Mouse (Mus musculus) embryo, embryonic 9.5 days (tissue): Measurements from ENCODE around the gene 1600014C23Rik.

ENCODE experiments used
- DNase-seq: peaks from one replicate; pipeline ENCODE4 v3.0.0-alpha.2; 2017; ENCODE audit errors: extremely low spot score

Gene 1600014C23Rik

DNA sequence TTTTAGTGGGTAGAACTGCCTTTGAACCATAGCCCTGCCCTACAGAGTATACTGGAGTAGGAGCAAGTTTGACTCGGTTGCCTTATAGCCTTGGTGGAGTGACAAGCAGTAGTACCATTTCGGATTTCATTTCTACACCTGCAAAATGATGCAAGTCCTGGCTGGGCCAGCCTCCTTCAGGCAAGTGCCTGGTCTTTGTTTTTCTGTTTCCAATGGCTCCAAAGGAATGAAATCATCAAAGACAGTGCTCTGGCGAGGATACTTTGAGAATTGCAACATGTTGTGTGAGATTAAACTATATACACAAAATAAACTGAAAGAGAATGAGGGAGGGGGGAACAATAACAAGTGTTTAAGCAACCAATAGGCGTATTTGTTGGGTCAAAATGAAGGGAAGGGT lies 43.6 kb downstream of the 1600014C23Rik start:
- DNase-seq, result no peak

DNA sequence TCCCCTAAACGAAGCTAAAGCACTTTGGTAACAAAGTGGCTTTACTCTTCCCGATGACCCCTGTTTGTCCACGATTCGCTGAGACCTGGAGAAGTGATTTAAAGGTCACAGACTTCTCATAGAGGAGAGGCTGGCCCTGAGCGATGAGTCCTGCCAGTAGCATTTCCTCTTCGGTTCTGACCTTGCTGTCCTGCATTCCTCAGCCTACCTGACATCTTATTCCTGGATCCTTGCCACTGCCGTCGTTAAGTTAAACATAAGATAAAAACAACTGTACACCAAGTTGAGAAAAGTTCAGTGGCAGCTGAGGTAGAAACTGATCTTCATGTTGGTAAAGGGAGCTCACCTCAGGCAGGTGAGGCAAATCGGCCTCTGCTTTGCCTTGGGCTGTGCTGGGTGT lies 44.5 kb downstream of the 1600014C23Rik start:
- DNase-seq, result no peak

DNA sequence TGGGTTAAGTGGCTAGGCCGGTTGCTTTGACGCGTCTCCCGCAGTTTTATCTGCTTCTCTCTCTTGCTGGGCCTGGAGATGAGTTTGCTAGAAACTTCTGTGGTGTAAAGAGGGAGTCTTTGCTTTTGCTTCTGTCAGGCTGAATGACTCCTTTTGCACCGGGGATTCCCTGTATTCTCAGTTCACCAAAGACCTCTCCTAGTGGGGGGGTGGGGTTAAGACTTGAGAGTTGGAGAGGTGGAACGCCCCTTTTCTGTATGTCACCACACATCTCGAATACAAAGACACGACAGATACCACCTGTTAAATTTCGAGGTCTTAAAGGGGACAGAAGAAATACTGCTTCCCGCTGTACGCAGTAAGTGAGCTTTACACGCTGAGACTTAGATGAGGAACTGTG lies 46.9 kb downstream of the 1600014C23Rik start, which contains the start of gene Tmem63b:
TSS of gene Tmem63b (minus strand) at position 190 of the 400 bp plus-strand sequence.
- no peak for DNase-seq

DNA sequence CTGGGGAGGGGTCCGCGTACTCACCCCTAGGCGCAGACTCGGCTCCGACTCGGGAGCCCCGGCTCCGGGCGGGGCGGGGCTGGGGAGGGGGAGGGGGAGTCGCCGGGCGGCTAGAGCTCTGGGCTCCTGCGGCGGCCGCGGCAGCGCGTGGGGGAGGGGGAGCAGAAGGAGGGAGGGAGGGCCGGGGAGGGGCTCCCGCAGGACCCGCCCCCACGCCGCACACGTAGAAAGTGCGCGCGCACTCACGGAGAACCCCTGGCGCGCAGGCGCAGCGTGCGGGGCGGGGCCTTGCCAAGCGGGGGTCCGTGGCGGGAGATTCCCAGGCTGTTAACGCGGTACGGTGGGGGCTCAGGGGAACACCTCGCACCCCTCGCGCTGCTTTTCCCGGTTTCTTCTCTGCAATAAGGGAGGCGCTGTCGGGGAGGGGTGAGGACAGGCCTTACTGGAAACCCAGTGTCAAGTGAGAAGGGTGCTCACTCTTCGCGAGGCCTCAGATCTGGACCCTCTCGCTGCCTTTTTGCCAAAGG lies 47.5 kb downstream of the 1600014C23Rik start, which contains the start of gene Mrpl14:
TSS of gene Mrpl14 (plus strand) at position 230 of the 527 bp plus-strand sequence.
- DNase-seq, result peak; percentile 94

DNA sequence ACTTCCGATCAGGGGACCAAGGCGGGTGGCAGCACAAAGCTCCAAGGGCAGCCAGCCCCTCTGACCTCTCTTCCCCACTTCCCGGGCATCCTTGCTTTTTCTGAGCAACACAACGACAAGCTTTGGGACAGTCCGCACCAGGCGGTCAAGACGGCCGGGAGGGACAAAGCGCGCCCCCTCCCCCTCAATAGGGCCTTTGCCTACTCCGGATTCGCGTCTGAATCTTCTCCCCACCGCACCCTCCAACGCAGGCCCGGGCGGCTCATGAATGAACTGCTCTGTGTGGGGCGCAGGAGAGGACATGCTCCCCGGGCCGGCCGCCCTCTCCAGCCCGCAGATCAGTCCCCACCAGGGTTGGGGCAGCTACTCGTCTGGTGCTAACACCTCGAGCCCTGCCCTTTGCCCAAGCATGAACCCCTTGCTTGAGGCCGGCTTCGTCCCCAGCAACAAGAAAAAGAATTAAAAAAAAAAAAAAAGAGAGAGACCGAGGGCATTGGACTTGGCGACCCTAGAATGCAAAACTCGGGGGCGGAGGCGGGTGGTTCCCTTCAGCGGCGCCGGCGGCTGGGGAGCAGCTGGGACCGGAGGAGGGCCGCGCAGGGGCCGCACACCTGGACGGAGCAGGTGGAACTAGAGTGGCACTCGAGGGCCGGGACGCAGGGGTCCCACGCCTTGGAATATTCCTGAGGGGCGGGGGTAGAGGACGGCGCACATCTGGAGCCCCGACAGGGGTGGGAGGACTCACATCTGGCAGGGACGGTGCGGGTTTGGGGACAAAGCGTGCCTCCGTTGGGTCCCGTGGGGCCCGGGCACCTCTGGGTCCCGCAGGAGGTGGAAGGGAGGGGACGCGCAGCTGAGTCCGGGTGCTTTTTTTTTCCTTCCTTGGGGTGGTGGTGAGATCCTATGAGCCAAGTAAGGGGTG lies 48.2 kb downstream of the 1600014C23Rik start:
- DNase-seq, result peak; percentile 71

DNA sequence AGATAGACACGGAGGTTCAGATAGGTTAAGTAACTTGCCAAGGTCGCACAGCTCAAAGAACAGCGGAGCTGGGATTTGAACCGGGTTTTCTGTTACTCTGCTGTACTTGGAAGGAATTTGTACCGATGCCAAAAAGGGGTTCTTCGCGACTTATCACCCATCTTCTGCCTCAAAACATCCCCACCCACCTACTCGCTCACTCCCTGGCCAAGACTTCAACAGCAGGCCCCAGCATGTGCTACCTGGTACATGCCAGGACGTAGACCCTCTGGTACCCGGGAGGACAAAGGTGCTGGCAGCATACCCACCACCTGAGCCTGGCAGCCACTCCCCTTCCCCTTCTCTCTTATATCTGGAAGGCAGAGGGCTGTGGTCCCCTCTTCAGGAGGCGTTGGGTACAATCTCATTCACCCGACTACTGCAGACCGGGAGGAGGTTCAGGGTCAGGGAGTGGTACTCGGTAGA lies 48.9 kb downstream of the 1600014C23Rik start:
- no peak for DNase-seq
